Mouse (Mus musculus) left cerebral cortex, adult 11 months (tissue): Measurements from ENCODE around the gene Gm43064.
"Not testable (repeated sequence)": the region's sequence is repeated elsewhere in the genome, so short reads cannot be mapped to it uniquely, and the experiment has no call there.

Experiments used
- DNase-seq: peaks from one replicate; pipeline ENCODE4 v3.0.0; 2022; ENCODE audit warnings: low spot score

The Gm43064 gene

DNA sequence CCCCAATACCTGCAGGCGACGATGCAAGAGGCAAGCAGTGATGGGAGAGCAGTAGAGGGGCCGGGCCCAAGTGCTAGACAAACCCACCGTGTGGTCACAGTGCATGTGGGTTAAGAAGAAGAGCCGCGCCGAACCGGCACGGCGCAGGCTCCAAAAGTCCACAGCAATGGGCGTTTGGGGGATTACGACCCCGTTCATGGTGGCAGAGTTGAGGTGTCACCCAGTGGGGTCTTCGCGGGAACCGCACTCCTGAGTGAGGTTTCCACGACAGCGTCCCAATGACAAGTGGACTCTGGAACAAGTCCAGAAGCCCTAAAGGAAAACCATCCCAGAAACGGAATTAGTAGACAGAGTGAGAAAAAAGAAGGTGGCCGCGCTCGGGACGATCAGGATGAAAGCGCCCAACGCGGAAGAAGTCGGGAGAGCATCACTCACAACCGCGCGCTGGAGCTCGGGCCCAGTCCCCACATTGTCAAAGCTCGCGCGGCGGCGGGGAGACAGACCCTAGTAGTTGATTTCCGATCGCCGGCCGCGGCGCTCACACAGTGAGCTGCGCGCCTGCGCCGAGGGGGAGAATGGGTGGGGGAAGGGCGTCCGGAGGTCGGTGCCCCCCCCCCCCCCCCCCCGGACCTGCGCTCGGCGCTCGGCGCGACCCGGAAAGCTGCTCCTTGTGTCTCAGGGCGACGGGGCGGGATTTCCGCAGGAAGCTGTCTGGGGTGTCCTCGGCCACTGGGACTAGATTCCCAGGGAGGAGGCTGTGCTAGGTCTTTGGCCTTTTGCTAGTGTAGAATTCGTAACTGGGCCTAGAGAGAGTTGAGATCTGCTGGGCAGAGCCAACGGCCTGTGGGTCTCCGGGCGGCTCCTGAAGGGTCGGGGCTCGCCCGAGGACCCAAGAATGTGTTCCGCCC lies at the start of gene Gm43064, which contains the start of the genes Dclre1b and Ap4b1:
Gm43064 (plus strand) TSS at position 683 of the 908 bp plus-strand sequence.
Dclre1b (minus strand) TSS at position 554 of the 908 bp plus-strand sequence.
Ap4b1 (plus strand) TSS at position 630 of the 908 bp plus-strand sequence.
- peak; percentile 82 for DNase-seq

DNA sequence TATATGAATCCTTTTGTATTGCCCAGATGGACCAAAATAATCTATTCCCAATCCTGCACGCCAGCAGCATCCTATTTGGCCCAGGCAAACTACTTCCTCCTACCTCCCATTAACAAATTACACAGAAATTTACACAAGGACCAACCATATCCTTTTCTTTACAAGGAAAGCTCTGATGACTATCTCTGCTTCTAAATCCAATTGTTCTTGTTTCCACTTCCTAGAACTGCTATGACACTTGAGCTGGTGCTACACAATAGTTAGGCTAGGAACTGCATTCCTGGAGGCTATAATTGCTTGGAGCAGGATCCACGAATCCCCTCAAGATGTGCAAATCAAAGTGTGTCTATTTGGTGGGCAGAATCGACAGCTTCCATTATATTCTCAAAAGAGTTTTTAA lies 42.6 kb upstream of the Gm43064 start:
- DNase-seq, result no peak

DNA sequence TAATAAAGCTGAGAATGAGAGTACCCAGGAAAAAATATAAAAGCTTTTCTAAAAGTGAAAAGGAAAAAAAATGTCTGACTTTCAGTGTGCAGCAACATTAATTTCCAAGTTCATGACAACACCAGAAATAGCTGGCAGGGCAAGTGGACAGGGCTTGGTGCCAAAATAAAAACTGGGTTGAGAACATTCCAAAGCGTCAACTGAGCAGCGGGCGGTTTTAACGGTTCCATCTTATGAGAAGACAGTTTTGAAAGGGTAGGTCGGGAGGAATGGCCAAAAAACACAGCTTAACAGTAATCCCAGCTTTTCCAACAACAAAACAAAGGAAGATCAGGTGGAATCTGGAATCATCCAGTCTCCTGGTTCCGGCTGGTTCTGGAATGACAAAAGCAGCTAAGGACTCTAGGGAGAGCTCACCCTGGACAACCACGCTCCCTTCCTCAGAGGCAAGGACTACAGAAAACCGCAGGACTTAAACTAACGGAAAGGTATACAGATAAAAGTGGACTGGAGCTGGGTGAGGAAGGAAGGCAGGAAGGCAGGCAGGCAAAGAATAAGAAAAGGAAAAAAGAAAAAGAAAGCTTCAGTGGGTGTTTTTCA lies 37.7 kb upstream of the Gm43064 start:
- no peak for DNase-seq

DNA sequence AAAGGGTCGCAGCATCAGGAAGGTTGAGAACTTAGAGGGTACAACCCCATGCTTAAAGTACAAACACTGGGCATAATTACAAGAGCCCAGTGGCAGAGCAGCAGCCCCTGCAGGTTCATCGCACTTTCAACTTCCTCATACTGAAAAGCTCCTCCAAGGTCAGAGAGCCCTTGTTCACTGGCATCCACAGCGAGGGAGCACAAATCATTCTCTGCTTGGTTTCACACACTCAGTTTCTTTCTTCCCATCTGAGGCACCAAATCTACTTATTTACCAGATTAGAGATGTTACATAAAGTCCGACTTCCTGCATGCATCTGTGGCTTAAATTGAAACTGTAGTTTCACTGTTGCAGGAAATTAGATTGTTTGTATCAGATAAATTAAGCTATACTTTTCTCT lies 36.5 kb upstream of the Gm43064 start:
- no peak for DNase-seq

DNA sequence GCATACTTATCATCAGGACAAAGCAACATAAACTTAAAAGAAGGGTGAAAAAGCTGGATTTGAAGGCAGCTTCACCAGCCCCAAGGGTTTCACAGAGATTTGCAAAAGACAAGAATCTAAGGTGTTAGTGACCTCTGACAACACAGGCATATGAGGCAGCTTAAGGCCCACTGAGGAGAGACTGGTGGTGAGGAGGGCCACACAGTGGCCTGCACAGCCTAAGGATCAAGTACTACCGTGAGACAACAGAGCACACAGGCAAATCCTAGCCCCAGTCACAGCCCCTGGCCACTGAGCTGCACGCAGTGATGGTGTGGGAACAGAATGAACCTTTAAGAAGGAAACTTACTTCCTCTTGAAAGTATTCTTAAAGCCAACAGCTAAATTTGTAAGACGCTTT lies 35.9 kb upstream of the Gm43064 start:
- no peak for DNase-seq

DNA sequence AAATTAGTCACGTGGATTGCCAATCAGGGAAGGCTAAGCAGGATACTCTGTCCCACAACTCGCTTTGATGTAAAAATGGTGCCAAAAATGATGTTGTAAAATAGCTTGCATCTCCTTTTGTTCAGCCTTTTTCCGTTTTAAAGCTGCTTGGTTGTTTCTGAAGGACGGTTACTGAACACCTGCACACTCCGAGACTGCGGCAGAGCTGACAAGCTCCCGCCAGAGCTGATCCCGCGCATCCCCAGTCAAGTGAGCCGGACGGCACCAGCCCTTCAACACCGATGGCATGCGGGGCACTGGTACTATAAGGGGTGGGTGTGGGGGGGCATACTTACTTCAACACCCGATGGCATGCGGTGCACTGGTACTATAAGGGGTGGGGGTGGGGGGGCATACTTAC lies 35.4 kb upstream of the Gm43064 start:
- no peak for DNase-seq

DNA sequence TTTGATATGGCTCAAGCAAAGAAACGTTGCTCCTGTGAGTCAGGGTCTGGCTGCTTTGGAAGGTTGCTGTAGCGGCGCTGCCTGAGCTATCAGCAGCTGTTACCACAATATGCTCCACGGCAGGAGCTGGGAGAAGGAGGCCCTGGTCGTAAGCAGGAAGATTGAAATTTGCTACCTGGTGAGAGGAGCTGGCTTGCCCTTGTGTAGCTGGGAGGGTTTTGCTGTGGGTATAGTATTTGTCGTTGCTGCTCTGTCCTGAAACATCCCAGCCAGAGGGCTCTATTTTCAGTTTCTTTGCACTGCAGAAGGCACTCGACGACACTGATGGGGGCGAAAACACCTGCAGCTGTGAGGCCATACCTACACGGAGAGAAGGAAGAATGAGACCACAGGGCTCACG lies 31.4 kb upstream of the Gm43064 start:
- no peak for DNase-seq

DNA sequence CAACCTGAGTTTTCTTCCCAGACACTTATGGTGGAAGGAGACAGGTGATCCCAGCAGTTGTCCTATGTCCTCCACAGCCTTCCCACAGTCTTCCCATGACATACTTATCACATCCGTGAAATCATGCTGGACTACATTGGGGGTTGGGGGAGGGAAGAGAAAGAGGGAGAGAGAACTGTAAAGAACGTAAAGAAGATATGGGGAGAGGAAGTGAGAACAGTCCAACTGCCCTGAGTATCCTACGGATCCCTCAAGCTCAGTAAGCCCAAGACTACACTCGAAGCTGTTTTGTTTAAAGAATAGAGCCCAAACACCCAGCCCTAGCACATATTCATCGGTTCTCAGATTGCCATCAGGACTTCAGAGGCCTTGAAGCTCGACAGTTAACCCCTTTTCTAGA lies 30.7 kb upstream of the Gm43064 start:
- DNase-seq, result no peak

DNA sequence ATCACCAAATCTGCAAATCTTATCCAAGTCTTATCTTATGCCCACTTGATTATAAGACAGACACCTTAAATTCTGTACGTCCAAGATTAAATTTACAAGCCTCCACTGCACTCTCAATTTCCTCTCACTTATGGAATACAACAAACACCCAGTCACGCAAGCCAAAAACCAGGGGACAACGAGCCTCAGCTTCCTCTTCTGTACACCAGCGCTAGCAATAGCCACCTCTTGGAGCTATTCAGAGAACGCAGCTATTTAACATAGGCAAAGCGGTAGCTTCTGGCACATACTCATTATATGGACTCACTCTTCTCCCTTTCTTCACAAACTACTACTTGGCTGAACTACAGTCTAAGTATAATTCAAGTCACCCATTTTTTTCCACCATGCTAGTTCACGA lies 30.2 kb upstream of the Gm43064 start:
- DNase-seq, result no peak

DNA sequence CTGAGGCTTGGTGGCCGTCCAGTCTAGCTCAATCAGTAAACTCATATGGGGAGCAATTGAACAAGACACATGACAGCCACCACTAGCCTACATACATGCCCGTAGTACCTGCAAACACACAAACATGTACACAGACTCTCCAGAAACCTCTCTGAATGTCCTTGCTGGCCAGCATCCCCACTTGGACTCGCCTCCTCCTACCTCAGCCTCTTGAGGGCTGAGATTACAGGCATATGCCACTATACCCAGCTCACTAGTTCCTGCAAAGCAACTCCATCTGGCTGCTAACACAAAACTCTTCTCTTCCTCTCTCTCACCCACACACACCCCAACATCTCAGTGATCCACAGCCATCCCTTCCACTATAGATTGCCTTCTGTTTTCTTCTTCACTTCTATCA lies 29.1 kb upstream of the Gm43064 start:
- no peak for DNase-seq

DNA sequence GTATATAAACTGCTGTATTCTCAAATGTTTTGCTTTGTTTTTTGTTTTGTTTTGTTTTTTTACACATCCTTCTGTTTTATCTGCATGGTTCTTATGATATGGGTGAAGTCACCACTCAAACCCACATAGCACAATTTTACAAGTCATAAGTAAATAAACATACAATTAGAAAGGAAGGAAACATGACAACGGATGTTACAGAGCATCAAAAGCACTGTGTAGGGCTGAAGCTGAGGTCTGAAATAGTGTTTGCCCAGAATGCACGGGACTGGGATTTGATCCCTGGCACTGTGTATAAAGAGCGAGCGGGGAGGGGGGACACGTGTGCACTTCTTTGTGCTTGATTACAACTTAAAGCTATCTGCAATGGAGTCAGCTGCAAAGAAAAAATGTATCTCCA lies 28.6 kb upstream of the Gm43064 start:
- no peak for DNase-seq

DNA sequence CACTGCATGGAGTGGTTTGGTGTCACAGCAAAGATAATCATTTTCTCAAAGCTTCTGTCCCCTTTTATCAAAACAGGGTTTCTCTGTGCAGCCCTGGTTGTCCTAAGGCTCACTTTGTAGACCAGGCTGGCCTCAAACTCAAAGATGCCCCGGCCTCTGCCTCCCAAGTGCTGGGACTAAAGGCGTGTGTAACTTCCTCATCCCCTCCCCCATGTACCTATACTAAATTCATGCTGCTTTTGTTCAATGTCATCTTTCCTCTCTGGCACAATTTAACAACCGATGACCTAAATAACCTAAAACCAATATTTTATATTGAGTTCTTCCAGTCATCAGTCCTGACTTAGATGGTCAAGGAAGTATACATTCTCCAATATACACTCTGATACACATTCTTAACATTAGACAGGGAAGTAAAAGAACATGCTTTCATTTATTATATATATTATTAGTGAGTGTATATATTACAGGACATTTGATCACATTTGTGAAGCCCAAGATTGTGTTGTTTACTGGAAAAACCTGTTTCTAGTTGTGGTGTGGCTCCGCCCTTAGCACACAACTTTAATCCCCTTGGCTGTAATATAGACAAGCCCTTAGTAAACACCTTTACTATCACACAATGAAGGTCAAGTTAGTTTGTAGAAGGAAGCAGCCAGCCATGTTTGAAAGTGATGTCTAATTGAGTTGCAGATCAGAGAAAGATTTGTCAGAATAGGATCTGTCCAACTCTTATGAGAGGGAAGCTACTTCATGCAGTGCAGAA lies 26.3 kb upstream of the Gm43064 start:
- DNase-seq, result no peak

DNA sequence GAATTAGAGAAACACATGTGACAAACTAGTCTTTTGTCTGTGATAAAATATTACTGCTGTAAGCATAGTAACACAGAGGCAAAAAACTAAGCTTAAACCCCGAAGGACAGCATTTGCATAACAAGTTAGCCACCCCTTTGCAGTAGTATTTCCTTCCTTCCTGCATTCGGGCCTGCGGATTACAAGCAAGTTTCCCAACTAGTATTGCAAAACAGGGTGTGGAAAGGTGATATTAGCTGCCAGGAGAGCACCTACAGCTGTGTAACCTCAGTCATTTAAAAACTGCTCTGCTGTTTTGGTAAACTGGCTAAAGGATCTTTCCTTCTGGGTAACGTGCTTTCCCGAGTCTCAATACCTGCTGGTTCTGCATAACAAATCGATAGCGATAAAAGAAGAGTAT lies 22.1 kb upstream of the Gm43064 start:
- DNase-seq, result no peak

DNA sequence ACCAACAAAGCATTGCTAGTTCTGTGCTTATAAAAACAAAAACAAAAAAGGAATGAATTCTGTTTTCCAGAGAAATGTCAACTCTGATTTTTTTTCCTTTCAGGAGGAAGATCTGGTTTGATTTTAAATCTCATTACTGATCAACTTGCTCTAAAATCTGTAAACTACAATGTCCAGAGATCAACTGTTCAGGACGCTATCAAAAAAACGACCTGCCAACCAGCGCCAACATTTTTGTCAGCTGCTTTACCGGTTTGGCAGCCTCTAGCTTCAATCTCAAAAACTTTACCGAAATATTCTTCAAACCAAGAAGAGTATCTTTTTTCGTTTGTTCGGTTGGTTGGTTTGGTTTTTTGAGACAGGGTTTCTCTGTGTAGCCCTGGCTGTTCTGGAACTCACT lies 20.3 kb upstream of the Gm43064 start:
- no peak for DNase-seq

DNA sequence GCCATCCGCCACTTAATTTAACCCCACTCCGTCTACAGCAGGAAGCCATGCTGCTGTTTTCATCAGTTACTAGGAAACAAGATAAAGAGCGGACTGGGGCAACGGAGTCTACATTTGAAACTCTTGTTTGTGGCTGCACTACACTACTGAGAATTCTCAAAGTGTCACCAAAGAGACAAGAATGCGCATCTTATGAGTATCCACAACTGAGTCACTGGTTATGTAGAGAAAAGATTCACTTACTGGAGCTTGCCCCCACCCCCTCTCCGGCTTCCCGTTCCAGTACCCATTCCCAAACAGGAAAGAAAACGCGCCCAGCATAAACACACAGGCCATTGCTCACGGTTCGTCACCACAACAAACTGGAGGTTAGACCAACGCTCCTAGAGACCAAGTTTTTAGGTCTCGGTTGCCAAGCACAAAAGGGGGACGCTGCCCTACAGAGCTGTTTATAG lies 19.5 kb upstream of the Gm43064 start:
- DNase-seq, result no peak

DNA sequence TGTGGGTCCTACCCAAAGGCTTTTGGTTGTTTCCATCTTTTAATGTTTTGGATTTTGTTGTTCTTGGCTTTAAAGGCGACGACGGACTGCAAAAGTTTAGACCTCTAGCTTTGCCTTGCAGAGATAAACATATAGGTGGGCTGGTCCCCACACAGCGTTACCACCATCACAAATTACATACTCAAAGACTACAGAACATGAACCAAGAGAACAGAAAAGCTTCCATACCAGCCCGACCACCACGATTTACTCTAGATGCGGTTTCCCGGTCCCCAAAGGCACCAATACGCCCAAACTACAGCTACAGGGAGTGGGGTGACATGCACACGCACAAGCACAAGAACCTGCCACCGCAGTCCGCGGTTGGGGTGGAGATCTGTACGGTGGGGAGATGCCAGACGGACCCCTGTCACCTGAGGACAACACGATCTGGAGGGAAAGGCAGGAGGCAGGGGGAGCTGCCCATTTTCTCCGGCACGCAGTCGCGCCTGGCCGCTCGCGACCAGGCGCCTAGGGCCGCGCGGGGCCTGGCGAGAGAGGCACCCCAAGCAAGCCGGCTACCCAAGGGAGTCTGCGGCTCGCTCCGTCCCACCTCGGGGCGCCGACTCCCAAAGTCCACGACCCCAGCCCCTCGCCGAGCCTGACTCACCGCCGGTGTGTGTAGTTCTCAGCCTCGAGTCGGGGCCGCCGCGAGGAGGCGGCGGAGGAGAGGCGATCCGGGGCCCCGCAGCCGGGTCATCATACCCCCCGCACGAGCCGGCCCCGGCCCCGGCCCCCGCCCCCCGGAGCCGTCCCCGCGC lies 18.8 kb upstream of the Gm43064 start:
- no peak for DNase-seq

DNA sequence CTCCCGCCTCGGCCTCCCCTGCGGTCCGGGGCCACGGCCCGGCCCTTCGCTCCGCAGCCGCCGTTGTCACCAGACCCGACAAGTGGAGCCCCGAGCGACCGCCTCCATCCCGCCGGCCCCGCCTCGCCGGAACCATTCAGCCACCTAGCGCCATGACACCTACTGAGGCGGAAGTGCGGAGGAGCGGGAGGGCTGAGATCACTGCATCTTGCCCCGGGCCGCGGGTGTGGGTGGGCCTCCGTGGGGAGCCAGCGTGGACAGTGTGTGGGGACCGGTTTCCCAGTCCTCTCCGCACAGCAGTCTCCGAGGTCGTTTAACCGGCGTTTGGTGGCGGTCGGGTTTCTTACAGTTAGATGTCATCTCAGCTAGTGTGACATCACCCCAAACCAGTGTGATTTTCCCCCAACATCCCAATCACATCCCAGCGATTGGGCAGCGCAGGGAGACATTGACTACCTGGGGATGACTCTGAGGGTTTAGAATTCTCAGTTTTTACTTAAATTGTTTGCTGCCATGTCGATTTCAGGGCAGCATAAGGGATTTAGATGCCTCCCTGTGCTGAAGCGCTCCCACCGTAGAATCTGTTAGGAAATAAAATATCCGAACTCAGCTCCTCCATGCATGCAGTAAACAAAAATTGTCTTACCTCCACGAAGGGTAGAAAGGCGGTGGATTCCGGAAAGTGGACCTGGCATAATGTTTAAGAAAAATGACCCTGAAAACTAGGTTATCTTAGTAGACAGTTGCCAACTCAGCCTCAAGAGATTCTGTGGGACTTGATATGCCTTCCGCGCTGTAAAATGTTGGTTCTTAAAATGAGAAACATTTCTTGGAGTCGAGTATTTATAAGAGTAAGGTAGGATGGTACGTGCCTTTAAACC lies 17.9 kb upstream of the Gm43064 start, which contains the start of gene Hipk1:
Hipk1 (minus strand) TSS at position 334 of the 881 bp plus-strand sequence.
- DNase-seq, result peak; percentile 87

DNA sequence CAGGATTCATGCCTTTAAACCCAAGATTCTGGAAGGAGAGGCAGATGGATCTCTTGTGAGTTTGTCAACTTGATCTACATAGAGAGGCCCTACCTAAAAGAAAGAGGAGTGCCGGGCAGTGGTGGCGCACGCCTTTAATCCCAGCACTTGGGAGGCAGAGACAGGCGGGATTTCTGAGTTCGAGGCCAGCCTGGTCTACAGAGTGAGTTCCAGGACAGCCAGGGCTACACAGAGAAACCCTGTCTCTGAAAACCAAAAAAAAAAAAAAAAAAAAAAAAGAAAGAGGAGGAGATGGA lies 17.3 kb upstream of the Gm43064 start:
- not testable (repeated sequence) for DNase-seq

DNA sequence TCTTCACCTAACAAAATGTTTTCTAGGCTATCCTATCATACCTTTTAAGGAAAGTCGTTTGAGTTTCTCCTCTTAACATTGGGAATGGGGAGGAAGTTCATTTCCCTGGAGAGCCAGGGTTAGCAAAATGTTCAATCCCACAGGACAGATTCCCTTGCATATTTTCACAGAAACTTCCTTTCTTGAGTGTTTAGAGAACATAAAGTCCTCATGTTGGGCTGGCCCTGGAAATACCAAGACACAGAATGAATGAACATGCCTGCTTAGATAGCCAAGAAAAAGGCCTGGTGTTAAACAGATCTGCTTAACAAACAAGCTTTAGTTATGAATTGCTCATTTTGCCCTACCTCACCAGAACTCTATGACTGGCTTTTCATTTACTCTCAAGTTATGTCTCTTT lies 16.8 kb upstream of the Gm43064 start:
- DNase-seq, result no peak

DNA sequence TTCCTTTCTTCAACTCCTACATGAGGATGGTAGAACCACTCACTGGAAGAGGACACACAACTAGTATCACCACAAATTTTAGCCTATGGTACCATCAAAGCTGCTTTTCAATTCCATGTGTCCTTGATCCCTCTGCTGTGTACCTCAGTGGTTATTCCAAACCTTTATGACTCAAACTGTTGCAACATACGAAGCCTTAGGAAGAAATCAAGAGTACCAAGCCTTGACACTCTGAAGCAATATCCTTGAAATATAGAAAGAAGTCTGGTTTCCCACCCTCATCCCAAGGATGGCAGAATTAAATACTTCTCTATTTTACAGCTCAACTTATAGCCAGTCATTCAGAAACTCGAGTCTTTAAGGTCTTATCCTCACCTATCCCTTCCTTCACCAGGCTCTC lies 13.0 kb upstream of the Gm43064 start:
- DNase-seq, result no peak

DNA sequence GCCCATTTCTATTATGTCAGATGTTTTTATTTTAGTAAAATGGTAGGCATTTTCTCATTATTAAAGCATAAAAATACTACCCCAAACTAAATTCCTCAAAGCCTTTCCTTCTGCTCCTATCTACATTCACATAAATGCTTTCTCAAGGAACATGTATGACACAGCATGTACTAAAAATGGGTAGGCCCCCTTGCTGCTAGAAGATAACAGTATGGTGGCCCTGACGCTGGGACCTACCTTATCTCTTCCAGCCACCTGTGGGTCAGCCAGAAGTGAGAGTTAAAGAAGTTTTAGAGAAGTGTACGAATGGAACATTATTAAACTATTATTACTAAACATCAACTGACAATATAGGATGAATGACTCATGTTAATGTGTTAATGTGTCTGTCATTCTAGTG lies 9.9 kb upstream of the Gm43064 start:
- no peak for DNase-seq
